Mouse (Mus musculus) urinary bladder, adult 18-20 months (tissue): Measurements from ENCODE around the gene BC048403.
"Not testable (repeated sequence)": the region's sequence is repeated elsewhere in the genome, so short reads cannot be mapped to it uniquely, and the experiment has no call there.

Experiments used
- DNase-seq, 2 experiments: peaks; one replicate each; pipeline ENCODE4 v3.0.0; 2022; ENCODE audit warnings: low spot score in 2 of 2, mixed read lengths in 2 of 2

BC048403 gene

GRCm38 (mm10) chr10:121756677-121757076 is 16.9 kb downstream of the BC048403 start:
- no peak for DNase-seq

- no peak for DNase-seq
These were observed 19.4 kb downstream of the BC048403 start for GRCm38 (mm10) chr10:121759095-121759494.

DNA sequence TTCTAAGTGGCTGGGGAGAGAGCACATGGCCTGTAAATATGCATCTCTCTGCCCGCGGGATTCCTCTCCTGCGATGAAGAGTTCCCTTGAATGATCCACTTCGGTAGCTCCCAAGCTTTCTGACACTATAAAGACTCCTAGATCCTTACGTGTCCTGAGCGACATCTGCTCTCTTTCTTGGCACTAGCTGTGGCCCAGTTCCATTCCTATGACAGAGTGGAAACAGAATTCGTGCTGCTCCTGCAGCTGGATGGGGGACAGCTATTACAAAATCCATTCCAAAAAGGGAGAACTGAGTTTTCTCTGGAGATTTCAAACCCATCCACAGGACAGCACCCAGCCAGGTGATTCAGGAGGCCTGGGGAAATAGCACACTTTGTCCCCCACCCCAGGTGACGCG is 22.4 kb downstream of the BC048403 start:
- DNase-seq = no peak

GRCm38 (mm10) chr10:121763191-121763590 is 23.5 kb downstream of the BC048403 start:
- no peak for DNase-seq

DNA sequence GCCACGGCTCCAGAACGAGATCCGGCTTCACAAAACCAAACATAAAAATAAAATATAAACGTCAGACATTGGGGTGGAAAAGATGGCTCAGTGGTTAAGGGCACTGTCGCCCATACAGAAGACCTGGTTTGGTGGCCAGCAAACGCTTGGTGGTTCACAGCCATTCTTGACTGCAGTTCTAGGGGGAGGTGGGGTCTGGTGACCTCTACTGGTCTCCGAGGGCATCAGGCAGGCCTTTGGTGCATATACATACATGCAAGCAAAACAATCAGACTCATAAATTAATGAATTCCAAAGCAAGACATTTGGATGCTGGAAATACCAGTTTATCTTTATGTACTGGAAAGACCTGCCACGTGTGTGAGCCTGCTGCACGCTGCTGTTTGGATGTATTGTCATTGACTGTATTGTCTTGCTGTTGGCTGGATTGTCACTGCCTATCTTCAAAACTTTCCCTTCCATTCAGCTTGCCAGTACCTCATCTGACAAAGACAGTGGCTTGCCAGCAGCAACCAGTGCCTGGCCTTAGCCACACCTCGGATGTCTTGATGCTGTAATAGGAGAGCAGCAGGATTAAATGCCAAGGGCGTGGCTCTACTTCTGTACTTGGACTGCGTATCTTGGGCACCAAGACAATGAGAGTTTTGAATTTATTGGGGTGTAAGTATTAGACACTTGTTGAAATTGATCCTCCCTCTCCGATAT is 24.9 kb downstream of the BC048403 start:
- DNase-seq = no peak

GRCm38 (mm10) chr10:121765174-121766057 is 25.7 kb downstream of the BC048403 start:
- no peak for DNase-seq

DNA sequence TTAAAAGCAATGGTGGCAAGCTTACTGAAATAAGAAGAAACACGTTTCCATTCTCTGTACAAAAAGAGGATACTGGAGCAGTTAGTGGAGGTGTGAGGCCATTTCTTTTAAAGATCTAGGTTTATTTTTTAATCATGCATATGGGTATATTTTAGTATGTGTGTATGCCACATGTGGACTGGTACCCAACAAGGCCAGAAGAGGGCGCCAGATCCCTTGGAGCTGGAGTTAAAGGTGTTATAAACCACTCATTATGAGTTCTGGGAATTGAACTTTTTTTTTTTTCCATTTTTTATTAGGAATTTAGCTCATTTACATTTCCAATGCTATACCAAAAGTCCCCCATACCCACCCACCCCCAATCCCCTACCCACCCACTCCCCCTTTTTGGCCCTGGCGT is 27.6 kb downstream of the BC048403 start:
- DNase-seq = not testable (repeated sequence)

DNA sequence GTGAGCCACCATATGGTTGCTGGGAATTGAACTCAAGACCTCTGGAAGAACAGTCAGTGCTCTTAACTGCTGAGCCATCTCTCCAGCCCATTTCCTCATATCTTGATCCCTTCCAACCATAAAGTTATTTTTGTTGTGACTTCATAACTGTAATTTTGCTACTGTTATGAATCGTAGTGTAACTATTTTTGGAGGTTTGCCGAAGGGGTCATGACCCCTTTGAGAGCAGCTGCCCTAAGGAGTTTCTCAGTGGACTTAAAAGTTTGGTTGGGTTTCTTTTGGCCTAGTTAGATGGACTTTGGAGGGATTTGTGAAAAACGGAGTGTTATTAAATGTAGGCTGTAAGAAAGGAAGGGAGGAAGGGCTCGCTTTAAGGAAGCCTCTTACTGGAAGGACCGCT is 30.0 kb downstream of the BC048403 start:
- DNase-seq = no peak

DNA sequence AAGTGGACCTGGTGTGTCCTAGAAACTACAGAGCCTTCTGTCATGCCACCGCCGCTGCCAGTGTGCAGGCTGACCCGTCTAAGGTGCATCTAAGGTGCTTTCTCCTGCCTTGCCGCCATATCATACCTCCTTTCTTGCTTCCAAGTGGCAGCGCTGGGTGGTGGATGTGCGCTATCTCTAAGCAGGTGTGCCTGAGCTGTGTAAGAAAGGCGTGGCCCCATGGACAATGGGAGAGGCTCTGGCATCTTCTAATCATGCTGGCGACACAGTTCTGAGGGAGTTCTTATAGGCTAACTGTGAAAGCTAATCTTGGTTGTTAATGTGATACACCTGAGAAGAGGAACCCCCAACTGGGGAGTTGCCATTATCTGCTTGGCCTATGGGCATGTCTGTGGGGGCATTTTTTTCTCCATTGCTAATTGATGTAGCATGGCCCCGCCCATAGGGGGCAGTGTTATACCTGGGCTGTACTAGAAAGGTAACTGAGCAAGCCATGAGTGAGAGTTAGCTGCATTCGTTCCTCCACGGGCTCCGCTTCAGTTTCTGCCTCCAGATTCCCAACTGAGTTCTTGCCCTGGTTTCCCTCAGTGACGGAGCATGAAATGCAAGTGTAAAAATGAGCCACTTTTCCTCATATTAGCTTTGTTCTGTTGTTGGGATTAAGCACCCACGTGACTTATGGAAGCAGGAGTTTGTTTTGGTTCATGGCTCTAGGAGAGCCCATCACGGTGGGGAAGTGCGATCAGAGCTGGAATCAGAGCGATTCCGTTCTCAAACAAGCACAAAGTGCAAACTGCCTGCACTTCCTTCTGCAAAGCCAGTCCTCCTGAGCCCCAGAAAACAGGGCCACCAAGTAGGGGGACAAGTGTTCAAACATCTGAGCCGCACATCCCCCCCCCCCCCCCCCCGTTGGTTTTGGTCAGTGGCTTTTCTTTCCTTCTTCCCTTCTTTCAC is 31.2 kb downstream of the BC048403 start:
- peak; percentile 6 to 28 for DNase-seq

DNA sequence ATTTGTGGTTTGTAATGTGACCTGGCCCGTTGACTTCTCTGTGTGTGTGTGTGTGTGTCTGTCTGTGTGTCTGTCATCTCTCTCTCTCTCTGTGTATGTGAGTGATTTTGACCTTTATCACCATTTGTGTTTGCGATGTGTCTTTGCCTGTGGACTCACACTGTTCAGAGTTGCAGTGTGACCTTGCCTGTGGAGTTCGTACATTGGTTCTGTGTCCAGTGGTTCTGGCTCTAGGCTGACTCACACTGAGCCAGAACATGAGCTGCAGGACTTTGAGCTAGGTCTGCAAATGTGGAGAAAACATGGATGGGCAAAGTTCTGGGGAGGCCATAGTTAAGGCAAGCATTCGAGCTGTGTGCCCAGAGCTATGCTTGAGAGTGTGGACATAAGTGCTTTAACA is 34.1 kb downstream of the BC048403 start:
- DNase-seq = no peak

DNA sequence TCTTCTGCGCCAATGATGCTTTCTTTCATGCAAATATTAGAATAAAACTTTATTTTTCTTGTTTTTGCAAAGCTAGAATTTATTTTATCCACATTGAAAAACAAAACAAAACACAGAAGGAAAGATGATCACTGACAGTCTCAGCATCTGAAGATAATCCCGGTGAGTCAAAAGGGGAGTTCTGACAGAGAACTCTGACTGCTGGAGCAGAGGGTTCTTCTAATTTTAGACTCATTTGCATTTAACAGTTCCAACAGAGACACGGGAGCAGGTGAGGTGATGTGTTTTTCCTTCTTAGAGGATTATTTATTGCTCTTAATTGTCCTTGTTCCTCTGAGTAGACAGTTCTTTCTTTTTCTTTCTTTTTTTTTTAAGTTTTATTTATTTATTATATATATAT is 36.3 kb downstream of the BC048403 start:
- DNase-seq = no peak

GRCm38 (mm10) chr10:121781159-121781558 is 41.4 kb downstream of the BC048403 start:
- DNase-seq = no peak

DNA sequence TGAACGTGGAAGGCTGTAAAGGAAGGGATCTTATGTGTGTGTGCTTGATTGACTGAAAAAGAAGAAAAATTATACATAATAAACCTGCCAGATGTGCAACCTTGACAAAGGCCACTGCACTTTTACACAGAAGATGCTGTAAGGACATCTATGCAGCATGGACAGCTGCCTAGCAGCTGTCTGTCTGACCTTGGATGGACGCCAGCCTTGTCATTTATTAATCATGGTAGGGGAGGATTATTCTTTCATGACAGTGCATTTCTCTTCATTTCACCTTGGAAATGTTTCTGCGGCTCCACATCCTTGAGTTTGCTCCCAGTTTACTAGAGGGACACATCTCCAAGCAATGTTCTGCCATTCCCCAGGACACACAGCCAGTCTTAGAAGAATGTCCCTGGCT is 48.8 kb downstream of the BC048403 start:
- DNase-seq = no peak

DNA sequence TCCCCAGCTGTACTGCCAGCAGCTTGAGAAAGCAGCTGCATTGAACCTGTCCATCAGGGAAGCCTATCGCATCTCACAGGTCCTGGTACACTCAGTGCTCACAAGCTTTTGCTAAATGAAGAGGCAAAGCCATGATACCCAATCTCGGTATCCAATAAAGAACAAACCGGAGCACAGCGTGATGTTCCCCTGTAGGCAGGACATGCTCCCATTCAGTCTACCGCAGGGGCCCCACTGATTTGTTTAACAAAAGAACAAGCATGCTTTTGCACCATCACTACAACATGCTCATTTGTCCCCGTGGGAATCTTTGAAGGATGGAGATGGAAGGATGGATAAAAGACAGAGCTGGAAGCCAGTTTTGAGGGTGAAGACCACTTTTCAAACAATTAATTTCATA is 50.3 kb downstream of the BC048403 start:
- no peak for DNase-seq

GRCm38 (mm10) chr10:121792661-121793060 is 52.9 kb downstream of the BC048403 start:
- no peak for DNase-seq

- no peak for DNase-seq
These were observed 54.7 kb downstream of the BC048403 start for GRCm38 (mm10) chr10:121794486-121794885.

GRCm38 (mm10) chr10:121796027-121796802 is 56.5 kb downstream of the BC048403 start:
- DNase-seq = peak; percentile 12 to 50

GRCm38 (mm10) chr10:121800041-121800440 is 60.3 kb downstream of the BC048403 start:
- no peak for DNase-seq
